Mouse (Mus musculus): Measurements from ENCODE around the gene Trim63.

DNA sequence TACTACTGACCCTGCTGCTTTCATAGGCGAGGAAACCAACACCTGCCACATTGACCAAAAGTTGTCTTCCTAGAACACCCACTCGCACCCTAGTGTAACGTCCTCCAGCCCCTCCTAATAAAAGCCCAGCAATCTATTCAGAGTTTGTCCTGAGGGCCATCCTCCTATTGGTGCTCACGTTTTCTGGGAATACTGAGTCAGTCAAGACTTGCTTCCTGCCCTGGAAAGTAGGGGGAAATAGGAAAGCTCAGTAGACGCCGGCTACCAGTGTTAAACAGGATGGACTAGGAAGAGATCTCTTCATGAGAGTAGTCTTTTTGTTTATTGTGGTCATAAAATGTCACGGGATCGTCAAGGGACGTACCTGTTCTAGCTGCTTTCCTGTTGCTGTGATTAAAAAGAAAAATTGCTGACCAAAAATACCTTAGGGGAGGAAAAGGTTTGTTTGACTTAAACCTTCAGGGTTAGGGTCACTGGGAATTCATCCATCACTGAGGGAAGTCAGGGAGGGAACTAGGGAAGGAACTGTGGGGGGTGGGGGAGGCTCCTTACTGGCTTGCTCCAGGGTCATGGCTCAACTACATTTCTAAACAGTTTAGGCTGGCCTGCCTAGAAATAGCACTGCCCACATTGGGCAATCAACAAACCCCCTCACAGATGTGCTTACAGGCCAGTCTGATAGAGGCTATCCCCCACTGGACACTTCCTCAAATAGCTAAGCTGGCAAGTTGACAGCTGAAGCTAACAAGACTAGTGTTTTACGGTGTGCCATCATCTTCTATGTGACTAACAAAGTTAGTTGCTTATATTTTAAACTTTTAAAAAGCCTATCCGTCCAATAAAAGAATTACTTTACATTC, 26.3 kb upstream of the Trim63 start:
- TF ChIP-seq GATA1 (IDR thresholded peaks at IDR 0.05; ENCODE audit: borderline replicate concordance, low read length): no peak
- TF ChIP-seq FLI1 (IDR thresholded peaks at IDR 0.05; ENCODE audit: low read length): no peak
